Mouse (Mus musculus): ENCODE data around the gene Ush2a. TPM values are rescaled to one million over a fixed set of nuclear protein-coding genes. Genes with fewer than 3 reads are reported as not detected.

The Ush2a gene
- total and polyA plus RNA-seq, 3 experiments: 0.09 to 0.13 TPM; not detected in 1

DNA sequence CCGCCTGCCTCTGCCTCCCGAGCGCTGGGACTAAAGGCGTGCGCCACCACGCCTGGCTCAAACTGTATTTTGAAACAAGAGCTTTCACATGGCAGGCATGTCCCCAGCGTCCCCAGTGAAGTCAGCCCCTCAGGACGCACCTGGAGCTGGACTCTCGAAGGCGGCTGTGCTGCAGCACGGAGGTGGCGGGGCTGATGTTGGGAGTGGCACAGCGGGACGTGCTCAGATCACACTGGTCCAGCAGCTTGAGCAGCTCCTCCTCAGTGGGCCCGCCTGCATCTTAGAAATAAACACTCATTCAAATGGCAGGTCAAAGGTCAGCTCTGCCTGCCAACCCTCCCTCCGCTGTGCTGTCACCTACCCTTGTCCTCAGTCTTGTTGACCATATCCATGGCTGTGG is 712.1 kb downstream of the Ush2a start:
- no peak for DNase-seq
- WGBS: 96% methylated on average over 16 of the region's 16 CpGs
- TF ChIP-seq POLR2A (IDR thresholded peaks at IDR 0.05; ENCODE audit: insufficient read depth, low read depth, low read length) (no peak), EP300 (IDR thresholded peaks at IDR 0.05; ENCODE audit: insufficient read depth, low read depth, low read length) (no peak), CTCF (IDR thresholded peaks at IDR 0.05) (no peak)
- Histone ChIP-seq H3K4me3 (no peak overlapping the region), H3K27me3 (ENCODE audit: control insufficient read depth, insufficient read depth, low read length) (no peaks in the 10 kb centered on the region), H3K79me2 (replicated peaks; ENCODE audit: control insufficient read depth, insufficient read depth, low read length) (no peaks in the 10 kb centered on the region), H3K4me1 (ENCODE audit: control insufficient read depth, insufficient read depth, low read length) (no peaks in the 10 kb centered on the region), H3K9ac (ENCODE audit: low read depth, low read length) (no peak overlapping the region), H3K36me3 (ENCODE audit: control insufficient read depth, insufficient read depth, low read length) (no peaks in the 10 kb centered on the region), H3K27ac (no peak overlapping the region)
- intact Hi-C loops (cut with DNase I): no loop called here

DNA sequence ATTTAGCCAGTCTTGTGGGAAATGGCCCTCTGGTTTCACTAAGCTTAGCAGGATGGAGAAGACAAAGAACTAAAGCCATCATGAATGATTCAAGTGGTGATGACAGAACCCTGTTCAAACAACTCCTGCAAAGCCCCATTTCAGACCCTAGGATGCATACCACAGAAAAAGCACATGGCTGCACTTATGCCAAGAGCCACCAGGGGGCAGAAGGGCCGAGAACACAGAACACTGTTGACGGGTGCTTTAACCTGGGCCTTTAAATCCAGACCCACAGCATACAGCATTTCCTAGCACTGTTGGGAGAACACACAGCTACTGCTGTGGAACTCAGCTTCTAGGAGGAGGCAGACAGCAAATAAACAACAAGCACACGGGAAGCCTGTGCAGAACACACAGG is 718.2 kb downstream of the Ush2a start:
- Histone ChIP-seq H3K4me1 (ENCODE audit: control insufficient read depth, insufficient read depth, low read length) (no peaks in the 10 kb centered on the region), H3K4me3 (no peak overlapping the region), H3K27me3 (ENCODE audit: control insufficient read depth, insufficient read depth, low read length) (no peaks in the 10 kb centered on the region), H3K9ac (ENCODE audit: low read depth, low read length) (no peak overlapping the region), H3K36me3 (ENCODE audit: control insufficient read depth, insufficient read depth, low read length) (no peaks in the 10 kb centered on the region), H3K79me2 (replicated peaks; ENCODE audit: control insufficient read depth, insufficient read depth, low read length) (no peaks in the 10 kb centered on the region), H3K27ac (no peak overlapping the region)
- WGBS: 32% methylated on average over 3 of the region's 3 CpGs
- intact Hi-C loops (cut with DNase I): no loop called here
- no peak for TF ChIP-seq POLR2A (IDR thresholded peaks at IDR 0.05; ENCODE audit: insufficient read depth, low read depth, low read length)
- peak; percentile 88 for TF ChIP-seq CTCF (IDR thresholded peaks at IDR 0.05)
- no peak for TF ChIP-seq EP300 (IDR thresholded peaks at IDR 0.05; ENCODE audit: insufficient read depth, low read depth, low read length)
- DNase-seq: peak; percentile 35 to 67

GRCm38 (mm10) chr1:188993218-188993617 is 731.4 kb downstream of the Ush2a start:
- Histone ChIP-seq H3K27me3 (ENCODE audit: control insufficient read depth, insufficient read depth, low read length) (no peaks in the 10 kb centered on the region), H3K36me3 (ENCODE audit: control insufficient read depth, insufficient read depth, low read length) (no peaks in the 10 kb centered on the region), H3K4me3 (no peak overlapping the region), H3K27ac (no peak overlapping the region), H3K4me1 (ENCODE audit: control insufficient read depth, insufficient read depth, low read length) (no peaks in the 10 kb centered on the region), H3K9ac (ENCODE audit: low read depth, low read length) (no peak overlapping the region), H3K79me2 (replicated peaks; ENCODE audit: control insufficient read depth, insufficient read depth, low read length) (no peaks in the 10 kb centered on the region)
- TF ChIP-seq CTCF (IDR thresholded peaks at IDR 0.05): peak; percentile 85
- no peak for TF ChIP-seq EP300 (IDR thresholded peaks at IDR 0.05; ENCODE audit: insufficient read depth, low read depth, low read length)
- DNase-seq: no peak
- intact Hi-C loops (cut with DNase I): no loop called here
- 48% methylated on average over 4 of the region's 4 CpGs for WGBS

DNA sequence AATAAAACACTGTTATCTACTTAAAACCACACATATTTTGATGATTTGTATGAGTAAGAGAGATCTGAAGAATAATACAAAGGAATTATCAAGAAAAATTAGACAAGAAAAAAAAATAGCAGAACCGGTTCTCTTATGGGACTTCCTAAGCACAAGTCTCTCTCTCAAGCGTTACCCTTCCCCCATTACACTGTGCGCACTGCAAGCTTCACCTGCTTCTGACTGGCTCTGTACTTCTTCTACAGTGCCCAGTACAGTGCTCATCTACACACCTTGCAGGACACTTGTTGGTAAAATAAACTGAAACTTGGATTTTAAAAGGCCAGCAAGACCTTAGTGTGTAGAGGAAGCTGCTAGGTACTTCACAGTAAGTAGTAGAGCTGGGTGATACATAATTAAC is 736.1 kb downstream of the Ush2a start:
- TF ChIP-seq EP300 (IDR thresholded peaks at IDR 0.05; ENCODE audit: insufficient read depth, low read depth, low read length): no peak
- no peak for TF ChIP-seq POLR2A (IDR thresholded peaks at IDR 0.05; ENCODE audit: insufficient read depth, low read depth, low read length)
- TF ChIP-seq CTCF (IDR thresholded peaks at IDR 0.05): no peak
- H3K36me3 ChIP-seq (ENCODE audit: control insufficient read depth, insufficient read depth, low read length): no peaks in the 10 kb centered on the region
- H3K27me3 ChIP-seq (ENCODE audit: control insufficient read depth, insufficient read depth, low read length): no peaks in the 10 kb centered on the region
- H3K4me1 ChIP-seq (ENCODE audit: control insufficient read depth, insufficient read depth, low read length): no peaks in the 10 kb centered on the region
- H3K79me2 ChIP-seq (replicated peaks; ENCODE audit: control insufficient read depth, insufficient read depth, low read length): no peaks in the 10 kb centered on the region
- WGBS: 96% methylated on average over 3 of the region's 3 CpGs
- intact Hi-C loops (cut with DNase I): no loop called here
- no peak overlapping the region for H3K4me3 ChIP-seq
- H3K27ac ChIP-seq: no peak overlapping the region
- DNase-seq: no peak
- H3K9ac ChIP-seq (ENCODE audit: low read depth, low read length): no peak overlapping the region

GRCm38 (mm10) chr1:188999981-189000380 is 738.2 kb downstream of the Ush2a start:
- Histone ChIP-seq H3K27me3 (ENCODE audit: control insufficient read depth, insufficient read depth, low read length) (no peaks in the 10 kb centered on the region), H3K27ac (no peak overlapping the region), H3K4me3 (no peak overlapping the region), H3K9ac (ENCODE audit: low read depth, low read length) (no peak overlapping the region), H3K79me2 (replicated peaks; ENCODE audit: control insufficient read depth, insufficient read depth, low read length) (peaks cover 1% of the 10 kb centered on the region; the same call in 1 of the 2 replicates), H3K36me3 (ENCODE audit: control insufficient read depth, insufficient read depth, low read length) (no peaks in the 10 kb centered on the region), H3K4me1 (ENCODE audit: control insufficient read depth, insufficient read depth, low read length) (no peaks in the 10 kb centered on the region; the same call in 1 of the 2 replicates)
- intact Hi-C loops (cut with DNase I): no loop called here
- no peak for DNase-seq
- 92% methylated on average over 10 of the region's 10 CpGs for WGBS
- TF ChIP-seq POLR2A (IDR thresholded peaks at IDR 0.05; ENCODE audit: insufficient read depth, low read depth, low read length): no peak
- TF ChIP-seq EP300 (IDR thresholded peaks at IDR 0.05; ENCODE audit: insufficient read depth, low read depth, low read length): no peak
- TF ChIP-seq CTCF (IDR thresholded peaks at IDR 0.05): no peak

DNA sequence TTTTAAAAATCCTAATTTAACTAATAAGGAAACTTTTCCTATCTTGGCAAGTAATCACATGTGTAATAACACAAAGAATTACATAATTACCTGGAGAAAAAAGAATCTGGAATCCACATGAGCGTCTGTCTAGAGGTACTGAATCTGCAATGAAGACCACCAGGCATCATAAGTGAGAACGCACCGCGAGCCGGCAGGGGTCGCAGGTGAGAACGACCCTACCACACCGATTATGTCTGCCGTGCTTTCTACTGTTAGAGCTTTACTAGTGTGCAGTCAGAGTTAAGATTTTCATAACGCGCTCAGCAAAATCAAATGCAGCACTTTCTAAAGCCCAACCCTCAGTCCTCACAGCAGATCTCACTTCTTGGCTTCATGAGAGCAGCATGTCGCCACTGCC is 740.0 kb downstream of the Ush2a start:
- intact Hi-C loops (cut with DNase I): no loop called here
- Histone ChIP-seq H3K4me1 (ENCODE audit: control insufficient read depth, insufficient read depth, low read length) (peaks cover 6% of the 10 kb centered on the region), H3K27me3 (ENCODE audit: control insufficient read depth, insufficient read depth, low read length) (no peaks in the 10 kb centered on the region), H3K79me2 (replicated peaks; ENCODE audit: control insufficient read depth, insufficient read depth, low read length) (peaks cover 6% of the 10 kb centered on the region), H3K9ac (ENCODE audit: low read depth, low read length) (no peak overlapping the region), H3K36me3 (ENCODE audit: control insufficient read depth, insufficient read depth, low read length) (peaks cover 2% of the 10 kb centered on the region; the same call in 1 of the 2 replicates), H3K4me3 (no peak overlapping the region), H3K27ac (no peak overlapping the region)
- 89% methylated on average over 12 of the region's 12 CpGs for WGBS
- no peak for DNase-seq
- no peak for TF ChIP-seq EP300 (IDR thresholded peaks at IDR 0.05; ENCODE audit: insufficient read depth, low read depth, low read length)
- no peak for TF ChIP-seq POLR2A (IDR thresholded peaks at IDR 0.05; ENCODE audit: insufficient read depth, low read depth, low read length)
- TF ChIP-seq CTCF (IDR thresholded peaks at IDR 0.05): no peak
